Mouse (Mus musculus) spleen, adult 2 months (tissue): ENCODE data around the gene Gpr62.

Experiments used
- CTCF ChIP-seq: fragments of 200-500 bp; IDR thresholded peaks from 2 replicates; pipeline ENCODE4 v1.5.1; 2011; ENCODE audit warnings: mild to moderate bottlenecking, inconsistent platforms; ENCODE audit not compliant: insufficient read depth, insufficient read length, insufficient replicate concordance; ENCODE audit errors: extremely low read depth
- POLR2A ChIP-seq: fragments of 200-500 bp; IDR thresholded peaks from 2 replicates; pipeline ENCODE4 v1.6.1; 2011; ENCODE audit warnings: low read depth, low read length, inconsistent platforms

DNA sequence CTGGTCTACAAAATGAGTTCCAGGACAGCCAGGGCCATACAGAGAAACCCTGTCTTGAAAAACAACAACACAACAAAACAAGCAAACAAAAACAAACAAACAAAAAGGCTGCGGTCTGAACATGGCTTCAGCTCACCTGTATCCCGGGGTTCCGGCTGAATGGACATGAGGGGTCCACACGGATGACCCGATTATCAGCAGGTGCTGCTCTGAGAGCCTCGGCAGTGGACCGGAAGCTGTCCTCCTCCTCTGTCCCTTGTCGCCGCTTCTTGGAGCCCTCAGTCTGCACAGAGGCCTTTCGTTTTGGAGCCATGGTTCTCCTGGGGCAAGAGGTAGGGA, 9.9 kb upstream of the Gpr62 start, which contains the start of gene Rrp9:
- TF ChIP-seq CTCF = no peak
- no peak for TF ChIP-seq POLR2A
